Mouse (Mus musculus) megakaryocyte, adult 5-6 weeks (primary cell): Measurements from ENCODE around the gene Cirbp. TPM values are rescaled to one million over a fixed set of nuclear protein-coding genes. Genes with fewer than 3 reads are reported as not detected.

Source experiments
- ATAC-seq: 2 replicates; pipeline ENCODE4 v1.8.0; 2016; ENCODE audit warnings: mild to moderate bottlenecking, inconsistent platforms; ENCODE audit not compliant: poor library complexity, severe bottlenecking
- total RNA-seq, 2 experiments: library from RNA; stranded (forward) in 1 of 2; stranded (reverse) in 1 of 2; fragments of 153-499, 151-499 nt in 1 of 2; fragments of 221-1000, 200-1000 nt in 1 of 2; gene quantifications; 2 replicates each; pipeline versions ENCODE4 v1.2.3 to v1.2.4; 2015 to 2017

The Cirbp gene
- total RNA-seq, 2 experiments from 2014 or later: 13.8 to 32.1 TPM

DNA sequence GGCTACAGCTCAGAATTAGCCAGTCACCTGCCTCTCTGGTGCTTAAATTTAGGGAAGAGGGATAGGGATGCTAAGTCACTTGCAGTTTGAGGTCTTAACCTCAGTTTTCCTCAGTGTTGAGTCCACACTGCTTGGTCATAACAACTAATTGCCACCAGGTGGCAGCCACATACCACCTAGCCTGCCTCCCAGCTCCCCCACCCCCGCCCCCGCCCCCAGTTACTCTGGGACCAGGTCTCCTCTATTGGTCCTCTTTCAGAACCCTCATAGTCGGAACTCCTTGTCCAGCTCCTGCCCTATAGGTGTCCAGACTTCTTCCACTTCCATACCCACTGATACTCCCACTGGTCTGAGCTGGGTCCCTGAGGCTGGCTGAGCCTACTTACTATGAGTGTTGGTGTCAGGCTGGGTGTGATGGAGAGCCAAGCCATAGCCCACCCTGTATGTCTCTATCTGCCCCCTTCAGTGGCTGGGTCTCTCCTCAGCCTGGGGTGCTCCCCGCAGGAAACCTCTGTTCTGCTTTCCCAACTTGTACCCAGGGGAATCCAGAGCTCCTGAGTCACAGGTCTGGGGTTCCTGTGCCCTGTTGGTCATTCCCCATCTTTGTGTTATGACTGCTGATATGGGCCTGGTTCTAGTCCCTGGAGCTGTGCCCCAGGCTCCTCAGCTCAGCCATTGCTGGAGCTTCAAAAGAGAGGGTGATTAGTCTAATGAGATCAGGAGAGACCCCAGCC, 9.9 kb downstream of the Cirbp start:
- ATAC-seq: 0 out of 2 replicates have a peak, but pooled peaks have one; percentile 21

DNA sequence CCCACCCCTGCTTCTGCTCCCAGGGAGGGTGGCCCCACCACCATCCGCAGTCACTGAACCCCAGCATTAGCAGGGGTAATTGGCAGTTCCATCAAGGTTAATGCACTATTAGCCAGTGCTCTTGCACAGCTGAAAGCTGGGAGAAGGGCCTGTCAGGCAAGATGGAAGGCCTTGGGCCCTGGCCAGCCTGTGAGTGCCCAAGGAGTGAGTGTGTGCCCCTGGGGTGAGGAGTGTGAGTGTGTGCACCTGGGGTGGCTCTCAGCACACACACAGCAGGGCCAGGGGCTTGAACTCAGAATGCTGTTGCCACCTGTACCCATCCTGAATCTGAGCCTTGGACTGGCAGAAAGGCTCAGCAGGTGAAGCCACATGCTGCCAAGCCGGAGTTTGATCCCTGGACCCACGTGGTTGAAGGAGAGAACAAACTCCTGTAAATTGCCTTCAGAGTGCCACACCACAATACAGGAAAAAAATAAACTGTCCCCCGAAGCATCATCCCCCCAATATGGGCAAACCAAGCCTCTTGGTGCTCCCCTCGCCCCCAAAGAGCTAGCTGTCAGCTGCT, 10.6 kb downstream of the Cirbp start:
- ATAC-seq: no peak

- no peak for ATAC-seq
Observed at GRCm38 (mm10) chr10:80177441-80178279, 11.9 kb downstream of the Cirbp start.

GRCm38 (mm10) chr10:80179068-80180051, 13.6 kb downstream of the Cirbp start, which contains the start of gene Efna2:
Gene Efna2 (plus strand): TSS chr10:80179482.
- no peak for ATAC-seq

DNA sequence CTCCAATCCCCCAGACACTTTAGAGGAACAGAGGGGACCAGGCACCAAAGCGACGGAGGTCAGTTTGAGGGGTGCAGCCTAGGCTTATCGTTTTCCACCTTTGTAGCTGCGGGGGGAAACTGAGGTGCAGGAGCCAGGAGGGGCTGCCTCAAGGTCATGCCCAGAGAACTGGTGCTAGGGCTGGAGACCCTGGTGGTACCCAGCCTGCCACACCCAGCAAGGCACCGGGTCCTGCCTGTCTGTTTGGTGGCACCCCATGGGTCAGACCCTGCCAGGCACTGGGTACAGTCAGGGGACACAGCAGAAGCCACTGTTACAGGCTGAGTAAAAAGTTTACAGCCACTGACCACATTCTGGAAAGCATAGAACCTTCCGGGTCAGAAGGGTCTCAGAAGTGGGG, 14.5 kb downstream of the Cirbp start:
- no peak for ATAC-seq

DNA sequence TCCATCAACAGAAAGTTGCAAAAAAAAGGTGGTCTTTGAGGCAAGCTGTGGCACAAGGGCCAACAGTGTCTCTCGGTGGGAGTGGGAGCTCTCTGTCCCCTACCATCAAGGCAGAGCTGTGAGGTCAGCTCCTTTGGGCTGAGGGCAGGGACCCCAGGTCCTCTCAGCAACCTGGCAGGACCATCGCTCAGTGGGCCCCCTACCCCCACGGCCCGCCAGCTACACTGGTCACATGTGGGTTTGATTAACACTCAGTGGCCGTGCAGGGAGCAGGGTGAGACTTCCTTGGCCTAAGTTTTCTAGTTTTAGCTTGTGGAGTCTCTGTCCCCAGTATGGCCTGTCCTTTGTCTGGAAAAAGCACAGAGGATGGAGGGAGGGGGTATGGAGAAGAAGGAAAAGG, 15.0 kb downstream of the Cirbp start:
- ATAC-seq: no peak

DNA sequence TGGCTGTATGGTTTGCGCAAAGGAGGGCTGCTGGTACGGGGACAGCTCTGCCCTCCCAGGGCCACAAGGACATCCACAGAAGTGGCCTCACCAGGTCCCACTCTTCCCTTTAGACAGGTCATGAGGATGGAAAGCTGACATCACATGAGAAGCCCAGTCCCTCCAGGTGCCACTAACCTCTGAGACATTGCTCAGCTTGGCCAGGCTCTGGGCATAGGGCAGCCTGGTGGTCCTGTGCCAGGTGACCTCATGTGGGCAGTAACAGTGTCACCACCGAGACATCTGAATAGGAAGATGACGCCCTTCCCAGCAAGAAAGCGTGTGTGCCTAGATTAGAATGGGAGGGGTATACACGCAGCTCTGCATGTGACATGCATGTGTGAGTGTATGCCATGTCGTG, 16.8 kb downstream of the Cirbp start:
- ATAC-seq: no peak

- ATAC-seq: no peak
Observed at GRCm38 (mm10) chr10:80186649-80187048, 20.9 kb downstream of the Cirbp start.

DNA sequence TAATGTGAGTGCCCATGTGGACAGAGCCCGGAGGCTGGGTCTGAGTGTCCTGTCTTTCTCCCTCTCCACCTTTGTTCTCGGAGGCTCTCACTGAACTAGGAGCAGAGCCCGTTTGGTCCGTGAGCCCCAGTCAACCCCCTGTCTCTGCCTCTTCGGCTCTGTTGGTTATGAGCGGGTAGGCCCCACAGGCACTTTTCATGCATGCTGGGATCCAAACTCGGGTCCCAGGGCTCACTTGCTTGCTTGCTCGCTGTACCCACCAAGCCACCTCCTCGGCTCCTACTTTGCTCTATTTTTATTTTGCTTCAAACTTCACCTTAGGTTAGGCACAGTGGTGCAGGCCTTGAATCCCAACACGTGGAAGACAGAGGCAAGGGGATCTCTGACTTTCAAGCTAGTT, 22.0 kb downstream of the Cirbp start:
- ATAC-seq: no peak

DNA sequence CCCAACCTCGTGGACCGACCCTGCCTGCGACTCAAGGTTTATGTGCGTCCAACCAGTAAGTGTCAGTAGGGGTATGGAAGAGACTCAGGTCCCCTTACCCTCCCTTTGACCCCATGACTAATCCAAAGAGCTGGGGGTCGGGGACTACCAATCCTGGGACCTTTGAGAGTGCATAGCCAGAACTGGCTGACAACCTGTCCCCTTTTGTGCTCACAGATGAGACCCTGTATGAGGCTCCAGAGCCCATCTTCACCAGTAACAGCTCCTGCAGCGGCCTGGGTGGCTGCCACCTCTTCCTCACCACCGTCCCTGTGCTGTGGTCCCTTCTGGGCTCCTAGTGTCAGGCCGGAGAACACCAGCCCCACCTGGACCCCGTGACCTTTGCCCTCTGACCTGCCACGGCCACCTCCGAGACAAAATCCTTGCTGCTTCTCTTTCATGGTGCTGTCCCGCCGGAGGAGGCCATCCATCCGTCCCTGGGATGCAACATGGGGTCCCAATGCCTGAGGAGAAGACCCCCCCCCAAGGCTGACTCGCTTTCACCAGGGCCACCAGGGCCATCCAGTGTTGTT, 22.8 kb downstream of the Cirbp start:
- ATAC-seq: no peak

- ATAC-seq: no peak
Observed at GRCm38 (mm10) chr10:80189999-80190398, 24.2 kb downstream of the Cirbp start.

DNA sequence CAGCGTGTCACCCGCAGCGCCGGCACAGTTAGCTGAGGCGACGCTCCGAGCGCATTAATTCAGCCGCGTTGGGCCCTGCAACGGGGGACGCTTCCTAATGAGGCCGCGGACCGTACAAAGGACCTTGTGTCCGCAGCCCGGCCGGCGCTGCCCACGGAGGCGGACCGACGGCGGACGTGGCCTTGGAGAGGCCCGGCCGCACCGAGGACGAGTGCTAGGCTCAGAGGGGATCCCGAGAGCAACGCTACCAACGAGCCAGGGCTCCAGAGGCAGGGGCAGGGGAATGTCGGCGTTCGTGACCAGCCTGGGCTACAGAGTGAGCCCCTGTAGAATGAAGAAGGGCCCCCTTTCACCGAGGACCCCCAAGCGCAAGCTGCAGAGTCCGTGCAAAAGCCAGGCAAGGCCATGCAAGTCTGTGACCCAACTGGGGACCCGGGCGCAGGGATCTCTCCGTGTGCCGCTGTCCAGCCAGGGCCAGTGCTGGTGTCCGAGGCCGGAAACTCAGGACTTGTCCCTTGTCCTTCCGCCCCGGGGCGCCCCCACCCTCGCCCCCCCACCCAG, 24.8 kb downstream of the Cirbp start:
- ATAC-seq: no peak

- no peak for ATAC-seq
Observed at GRCm38 (mm10) chr10:80193976-80194375, 28.2 kb downstream of the Cirbp start.

- ATAC-seq: no peak
Observed at GRCm38 (mm10) chr10:80194441-80194840, 28.7 kb downstream of the Cirbp start.

GRCm38 (mm10) chr10:80196167-80196566, 30.4 kb downstream of the Cirbp start:
- no peak for ATAC-seq

DNA sequence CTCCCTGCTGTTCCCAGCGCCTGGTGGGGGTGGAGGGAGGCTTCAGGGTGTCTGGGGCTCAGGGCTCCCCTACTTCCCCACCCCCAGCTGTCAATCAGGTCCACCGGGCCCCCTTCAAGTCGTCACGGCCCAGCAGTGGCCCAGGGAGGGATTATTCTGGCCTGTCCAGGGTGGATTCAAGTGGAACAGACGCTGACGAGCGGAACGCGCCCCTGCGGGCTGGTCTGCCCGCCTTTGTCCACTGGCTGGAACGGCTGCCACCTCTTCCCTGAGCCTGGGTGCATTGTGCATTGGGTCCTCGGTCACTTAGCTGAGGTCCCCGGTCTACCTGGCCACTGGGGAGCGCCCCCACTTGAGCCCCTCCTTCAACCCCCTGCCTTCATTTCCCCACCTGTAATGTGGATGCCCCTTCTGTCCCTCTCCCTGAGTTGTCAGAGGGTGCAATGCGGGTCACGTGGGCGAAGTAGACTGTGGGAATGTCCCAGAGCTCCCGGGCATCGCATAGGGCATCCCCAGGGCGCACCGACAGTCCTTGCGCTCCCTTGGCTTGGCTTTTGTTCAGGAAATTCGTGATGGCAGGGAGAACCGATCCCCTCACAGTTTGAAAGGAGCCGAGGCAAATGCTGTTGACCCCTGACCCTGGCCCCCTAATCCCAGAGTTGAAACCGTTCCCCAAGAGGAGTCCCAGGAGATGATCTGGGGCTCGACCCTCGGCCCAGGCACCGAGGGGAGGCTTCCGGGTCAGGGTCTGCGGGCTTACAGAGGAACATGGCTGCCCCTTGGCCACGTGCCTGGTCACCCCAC, 31.2 kb downstream of the Cirbp start:
- no peak for ATAC-seq

GRCm38 (mm10) chr10:80199440-80200008, 33.7 kb downstream of the Cirbp start:
- peak; percentile 99 for ATAC-seq

GRCm38 (mm10) chr10:80200485-80200884, 34.7 kb downstream of the Cirbp start:
- no peak for ATAC-seq

DNA sequence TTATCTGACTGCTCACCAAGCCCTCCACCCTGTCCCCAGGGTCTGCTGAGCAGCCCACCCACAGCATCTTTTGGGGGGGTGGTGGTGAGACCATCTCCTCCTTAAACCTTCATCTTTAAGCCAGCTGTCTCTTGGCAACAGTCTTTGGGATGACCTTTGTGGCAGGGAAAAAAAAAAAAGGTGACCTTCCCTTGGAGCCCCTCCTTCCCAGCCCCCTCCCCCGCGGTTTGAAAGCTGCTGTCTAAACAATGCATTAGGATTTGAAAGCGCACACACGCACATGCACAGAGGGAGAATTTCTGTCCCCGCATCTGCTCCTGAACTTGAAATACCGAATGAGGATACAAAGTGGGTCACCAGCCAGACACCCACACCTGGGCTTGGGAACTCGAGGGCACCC, 38.3 kb downstream of the Cirbp start:
- no peak for ATAC-seq
